Mouse (Mus musculus): ENCODE data around the gene Mtor.

Gene Mtor

DNA sequence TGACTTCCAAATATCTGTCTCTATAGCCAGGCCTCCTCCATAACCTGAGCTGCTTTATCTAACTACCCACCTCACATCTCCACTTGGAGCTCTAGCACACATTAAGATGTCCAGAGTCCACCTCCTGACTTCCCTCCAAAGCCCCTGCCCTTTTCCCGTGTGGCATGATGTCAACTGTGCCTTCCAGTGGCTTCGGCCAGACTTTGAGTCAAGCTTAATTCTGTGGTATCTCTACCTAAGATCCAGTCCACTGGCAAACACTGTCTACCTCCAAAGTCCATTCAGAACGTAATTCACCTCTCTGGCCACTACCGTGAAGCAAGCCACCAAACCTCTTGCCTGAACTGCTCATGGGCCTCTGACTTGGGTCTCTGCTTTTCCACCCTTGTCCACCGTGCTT is 6.5 kb upstream of the Mtor start:
- DNase-seq (ENCODE audit: low spot score in 2 of 2), result no peak

DNA sequence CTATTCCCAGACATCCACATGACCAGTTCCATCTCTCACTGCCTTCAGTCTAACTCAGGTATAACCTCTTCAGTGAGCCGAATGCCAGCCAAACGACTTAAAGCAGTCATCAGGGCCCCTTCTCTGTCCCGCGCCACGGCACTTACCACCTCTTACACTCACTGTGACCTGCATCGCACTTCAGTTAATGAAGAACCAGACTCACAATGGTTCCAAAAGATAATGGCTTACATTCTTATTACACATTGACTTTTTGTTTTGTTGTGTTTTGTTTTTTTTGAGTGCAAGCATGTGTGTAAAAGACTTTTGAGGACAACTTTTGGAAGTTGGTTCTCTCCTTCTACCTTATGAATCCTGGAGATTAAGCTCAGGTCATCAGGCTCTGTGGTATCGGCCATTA is 5.8 kb upstream of the Mtor start:
- no peak for DNase-seq (ENCODE audit: low spot score in 2 of 2)

- peak; percentile 78 to 86 for DNase-seq (ENCODE audit: low spot score in 2 of 2)
These were observed 4.0 kb upstream of the Mtor start, which contains the start of gene Ubiad1 for GRCm38 (mm10) chr4:148444250-148444967. Gene Ubiad1, minus strand, starts transcription at chr4:148444771.

- no peak for DNase-seq (ENCODE audit: low spot score in 2 of 2)
These were observed 438 bp downstream of the Mtor start for GRCm38 (mm10) chr4:148448853-148449245.

DNA sequence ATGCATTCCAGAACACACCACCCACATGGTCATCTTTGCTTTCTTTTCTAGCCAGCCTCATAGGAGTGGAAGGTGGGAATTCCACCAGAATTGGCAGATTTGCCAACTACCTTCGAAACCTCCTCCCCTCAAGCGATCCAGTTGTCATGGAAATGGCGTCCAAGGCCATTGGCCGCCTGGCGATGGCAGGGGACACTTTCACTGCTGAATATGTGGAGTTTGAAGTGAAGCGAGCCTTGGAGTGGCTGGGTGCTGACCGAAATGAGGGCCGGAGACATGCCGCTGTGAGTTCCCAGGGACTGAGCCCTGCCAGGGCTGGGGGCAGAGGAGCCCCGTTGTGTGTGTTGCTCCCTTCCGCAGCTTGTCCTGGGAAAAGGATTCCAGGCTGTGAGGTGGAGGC is 5.3 kb downstream of the Mtor start:
- DNase-seq (ENCODE audit: low spot score in 2 of 2), result no peak

DNA sequence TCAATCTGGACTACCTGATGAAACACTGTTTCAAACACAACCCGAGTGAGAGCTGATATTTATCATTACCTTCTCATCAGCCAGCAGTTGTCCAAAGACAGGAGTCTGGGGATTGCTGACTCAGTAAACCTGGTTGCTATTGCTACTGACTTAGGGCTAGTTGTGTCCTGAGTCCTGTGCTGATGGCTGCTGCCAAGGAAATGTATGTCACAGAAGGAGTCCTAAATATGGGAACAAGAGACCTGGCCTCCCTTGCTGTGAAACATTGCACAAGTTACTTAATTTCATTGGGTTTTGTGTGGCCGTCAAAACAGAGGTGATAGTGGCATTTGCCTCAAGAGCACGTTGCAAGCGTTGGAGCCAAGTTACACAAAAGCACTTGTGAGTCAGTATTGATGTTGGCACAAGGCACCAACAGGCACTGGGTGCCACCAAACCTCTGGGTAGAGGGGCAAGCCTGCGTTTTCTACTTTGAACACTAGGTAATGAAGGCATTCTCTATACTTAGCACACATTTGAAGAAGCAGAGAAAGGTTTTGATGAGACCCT is 7.1 kb downstream of the Mtor start:
- DNase-seq (ENCODE audit: low spot score in 2 of 2), result no peak

DNA sequence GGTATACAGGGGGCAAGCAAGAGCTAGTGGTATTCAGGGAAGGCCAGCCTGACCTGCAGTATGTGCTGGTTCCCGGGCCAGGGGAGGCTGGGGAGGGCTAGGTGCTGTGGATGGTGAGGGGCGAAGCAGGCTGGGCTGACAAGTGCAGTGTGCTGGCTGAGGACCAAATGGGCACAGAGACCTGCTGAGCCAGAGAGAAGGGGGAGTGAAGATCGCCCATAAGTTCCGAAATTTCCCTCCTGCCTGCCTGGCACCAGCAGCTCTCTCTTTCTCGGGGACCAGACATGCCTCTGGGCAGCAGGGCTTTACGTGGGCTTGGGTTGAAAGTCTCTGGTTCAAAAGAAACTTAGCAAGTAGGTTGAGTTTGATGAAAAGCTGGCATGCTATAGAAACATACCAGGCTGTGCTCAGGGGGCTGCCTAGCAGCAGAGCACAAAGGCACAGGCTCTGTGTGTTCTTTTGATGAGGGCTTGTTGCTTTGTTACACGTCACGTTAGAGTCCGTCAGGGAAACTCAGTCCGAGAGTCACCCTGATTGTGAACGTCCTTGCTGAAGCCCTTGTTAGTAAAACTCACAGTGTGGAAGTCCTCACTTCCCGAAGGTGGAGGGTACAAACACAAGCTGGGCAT is 12.4 kb downstream of the Mtor start:
- no peak for DNase-seq (ENCODE audit: low spot score in 2 of 2)

GRCm38 (mm10) chr4:148461772-148462171 is 13.4 kb downstream of the Mtor start:
- DNase-seq (ENCODE audit: low spot score in 2 of 2), result no peak

DNA sequence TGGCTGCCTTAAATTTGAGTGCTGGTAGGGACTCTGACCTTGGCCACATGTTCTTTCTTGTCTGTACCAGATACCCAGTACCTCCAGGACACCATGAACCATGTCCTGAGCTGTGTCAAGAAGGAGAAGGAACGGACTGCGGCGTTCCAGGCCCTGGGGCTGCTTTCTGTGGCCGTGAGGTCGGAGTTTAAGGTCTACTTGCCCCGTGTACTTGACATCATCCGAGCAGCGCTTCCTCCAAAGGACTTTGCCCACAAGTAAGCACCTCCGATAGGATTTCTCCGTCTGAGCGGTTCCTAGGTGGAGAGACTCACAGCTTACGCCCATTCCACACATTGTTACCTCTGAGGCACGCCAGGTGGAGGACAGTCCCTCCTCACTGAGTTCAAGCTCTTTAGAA is 14.3 kb downstream of the Mtor start:
- DNase-seq (ENCODE audit: low spot score in 2 of 2), result no peak

- no peak for DNase-seq (ENCODE audit: low spot score in 2 of 2)
These were observed 15.0 kb downstream of the Mtor start for GRCm38 (mm10) chr4:148463208-148463960.

DNA sequence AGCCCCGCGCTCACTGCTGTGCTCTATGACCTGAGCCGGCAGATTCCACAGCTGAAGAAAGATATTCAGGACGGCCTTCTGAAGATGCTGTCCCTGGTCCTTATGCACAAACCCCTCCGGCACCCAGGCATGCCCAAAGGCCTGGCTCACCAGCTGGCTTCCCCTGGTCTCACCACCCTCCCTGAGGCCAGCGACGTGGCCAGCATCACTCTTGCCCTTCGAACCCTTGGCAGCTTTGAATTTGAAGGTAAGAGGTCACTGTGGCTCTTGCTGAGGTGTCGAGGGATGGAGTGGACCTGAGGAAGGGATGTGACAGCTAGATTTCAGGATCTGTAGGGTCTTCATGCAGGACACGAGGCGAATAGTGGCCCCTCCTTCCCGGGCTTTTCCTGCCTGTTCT is 15.9 kb downstream of the Mtor start:
- DNase-seq (ENCODE audit: low spot score in 2 of 2), result no peak

DNA sequence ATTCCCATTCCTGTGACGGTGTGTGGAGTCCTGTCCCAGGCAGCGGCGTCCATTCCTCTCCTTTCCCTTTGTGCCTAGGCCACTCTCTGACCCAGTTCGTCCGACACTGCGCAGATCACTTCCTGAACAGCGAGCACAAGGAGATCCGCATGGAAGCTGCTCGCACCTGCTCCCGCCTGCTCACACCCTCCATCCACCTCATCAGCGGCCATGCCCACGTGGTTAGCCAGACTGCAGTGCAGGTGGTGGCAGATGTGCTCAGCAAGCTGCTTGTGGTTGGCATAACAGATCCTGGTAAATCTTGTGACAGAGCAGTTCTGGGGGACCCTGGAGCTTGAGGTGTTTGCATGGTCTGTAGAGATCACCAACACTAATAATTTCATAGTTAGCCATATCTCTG is 16.5 kb downstream of the Mtor start:
- DNase-seq (ENCODE audit: low spot score in 2 of 2), result no peak

GRCm38 (mm10) chr4:148466511-148467079 is 18.2 kb downstream of the Mtor start:
- DNase-seq (ENCODE audit: low spot score in 2 of 2), result no peak

- no peak for DNase-seq (ENCODE audit: low spot score in 2 of 2)
These were observed 20.0 kb downstream of the Mtor start for GRCm38 (mm10) chr4:148468396-148468795.

DNA sequence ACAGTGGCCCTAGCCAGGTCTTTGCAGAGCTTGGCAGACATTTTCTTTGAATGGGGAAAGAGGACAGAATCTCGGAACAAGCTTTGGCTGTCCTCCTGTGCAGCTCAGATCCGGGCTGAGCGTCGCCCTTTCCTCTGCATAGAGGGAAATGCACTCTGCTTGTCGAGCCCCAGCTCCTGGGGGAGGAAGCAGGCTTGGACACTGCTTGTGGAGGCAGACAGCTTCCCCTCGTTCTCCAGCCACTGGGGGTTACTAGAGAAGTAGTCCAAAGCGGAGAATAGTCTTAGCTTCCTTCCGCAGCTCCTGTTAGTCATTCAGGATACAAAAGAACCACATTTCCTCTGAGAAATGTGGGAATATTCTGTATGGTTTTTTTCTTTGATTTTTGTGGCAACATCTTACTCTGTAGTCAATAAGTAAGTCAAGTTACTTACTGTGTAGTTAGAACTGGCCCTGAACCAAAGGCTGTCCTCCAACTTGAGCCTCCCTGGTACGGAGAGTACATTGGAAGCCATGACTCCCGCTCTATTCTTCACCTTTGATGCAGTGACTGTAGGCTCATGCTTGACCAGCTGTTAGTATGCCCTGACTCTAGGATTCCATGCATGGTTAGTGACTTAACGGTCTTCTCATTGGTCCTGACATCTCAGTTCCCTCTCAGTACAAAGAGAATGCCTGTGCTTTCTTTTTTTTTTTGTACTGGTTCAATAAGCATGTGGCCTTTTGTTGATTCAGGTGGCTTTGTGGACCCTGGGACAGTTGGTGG is 21.3 kb downstream of the Mtor start:
- DNase-seq (ENCODE audit: low spot score in 2 of 2), result no peak

DNA sequence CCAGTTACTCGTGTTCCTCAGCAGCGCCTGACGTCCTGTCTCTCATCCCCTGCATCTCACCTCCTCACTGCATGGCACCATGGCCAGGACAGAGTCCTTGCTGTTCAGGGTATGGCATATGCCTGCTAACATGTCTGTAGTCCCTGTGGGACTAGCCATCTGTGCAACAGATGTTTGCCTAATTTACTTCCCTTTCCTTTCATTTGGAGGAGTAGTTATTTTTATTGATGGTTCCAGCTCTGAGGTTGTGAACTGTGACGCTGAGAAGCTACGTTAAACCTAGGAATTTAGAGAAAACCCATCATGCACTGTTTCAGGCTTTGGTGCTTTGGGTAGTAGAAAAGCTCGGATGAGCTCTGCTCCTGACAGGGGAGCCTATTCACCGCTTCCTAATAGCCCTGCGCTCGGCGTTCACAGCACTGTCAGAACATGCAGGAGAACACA is 23.0 kb downstream of the Mtor start:
- DNase-seq (ENCODE audit: low spot score in 2 of 2), result no peak

GRCm38 (mm10) chr4:148472436-148473174 is 24.2 kb downstream of the Mtor start:
- no peak for DNase-seq (ENCODE audit: low spot score in 2 of 2)

GRCm38 (mm10) chr4:148473496-148473895 is 25.1 kb downstream of the Mtor start:
- no peak for DNase-seq (ENCODE audit: low spot score in 2 of 2)

DNA sequence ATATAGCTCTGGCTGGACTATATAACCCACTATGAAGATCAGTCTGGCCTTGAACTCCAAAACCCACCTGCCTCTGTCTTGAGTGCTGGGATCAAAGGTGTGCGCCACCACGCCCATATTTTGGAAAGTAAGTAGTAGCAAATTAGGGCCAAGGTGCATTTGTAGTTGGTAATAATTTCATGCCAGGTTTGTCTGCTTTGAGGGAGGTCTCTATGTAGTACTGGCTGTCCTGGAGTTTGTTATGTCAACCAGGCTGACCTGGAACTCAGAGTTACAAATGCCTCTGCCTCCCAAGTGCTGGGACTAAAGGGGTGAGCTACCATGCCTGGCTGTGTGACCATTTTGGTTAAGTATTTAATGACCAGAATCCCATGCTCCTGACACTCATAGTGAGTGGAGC is 31.8 kb downstream of the Mtor start:
- DNase-seq (ENCODE audit: low spot score in 2 of 2), result no peak

GRCm38 (mm10) chr4:148481557-148482168 is 33.3 kb downstream of the Mtor start:
- DNase-seq (ENCODE audit: low spot score in 2 of 2), result no peak

All from urinary bladder, adult 18-20 months (tissue).